Mouse (Mus musculus) mouse embryonic stem cell (cell line): ENCODE results near the gene Bckdha.

Experiments used
- in situ Hi-C, 2 experiments: fragments of 300-500 bp; cut with MboI; formaldehyde crosslinking; loops; 1 replicate in 1 of 2; 3 replicates in 1 of 2; pipeline ENCODE4 v1.14.3; 2019 to 2020; ENCODE audit warnings: low sequenced_read_pairs in 2 of 2, low pct_unique_long_range_greater_than_20kb in 1 of 2, mixed read lengths in 1 of 2; ENCODE audit not compliant: unreplicated experiment in 1 of 2

The Bckdha gene

GRCm38 (mm10) chr7:25684659-25685058, 25.9 kb upstream of the Bckdha start:
- in situ Hi-C loops = no loop called here

- in situ Hi-C loops = no loop called here
These were observed 24.8 kb upstream of the Bckdha start for GRCm38 (mm10) chr7:25683474-25684180.

- in situ Hi-C loops = no loop called here
These were observed 22.8 kb upstream of the Bckdha start for GRCm38 (mm10) chr7:25681341-25682231.

- in situ Hi-C loops = no loop called here
These were observed 21.9 kb upstream of the Bckdha start, which contains the start of gene B9d2 for GRCm38 (mm10) chr7:25680514-25681258. B9d2 (plus strand) TSS chr7:25680780.

GRCm38 (mm10) chr7:25679971-25680370, 21.2 kb upstream of the Bckdha start:
- in situ Hi-C loops = no loop called here

- in situ Hi-C loops = no loop called here
These were observed 18.2 kb upstream of the Bckdha start for GRCm38 (mm10) chr7:25677013-25677412.

GRCm38 (mm10) chr7:25676085-25676781, 17.5 kb upstream of the Bckdha start:
- in situ Hi-C loops = no loop called here

GRCm38 (mm10) chr7:25675405-25675804, 16.6 kb upstream of the Bckdha start:
- in situ Hi-C loops = no loop called here

GRCm38 (mm10) chr7:25674719-25675300, 16.0 kb upstream of the Bckdha start, which contains the start of gene Tmem91:
Tmem91 (minus strand) TSS chr7:25675166.
- in situ Hi-C loops = no loop called here

- in situ Hi-C loops = no loop called here
These were observed 15.5 kb upstream of the Bckdha start for GRCm38 (mm10) chr7:25674297-25674696.

GRCm38 (mm10) chr7:25672442-25672841, 13.7 kb upstream of the Bckdha start:
- in situ Hi-C loops = no loop called here

- in situ Hi-C loops = no loop called here
These were observed 12.9 kb upstream of the Bckdha start for GRCm38 (mm10) chr7:25671686-25672085.

- in situ Hi-C loops = no loop called here
These were observed 11.3 kb upstream of the Bckdha start for GRCm38 (mm10) chr7:25670096-25670495.

- in situ Hi-C loops = no loop called here
These were observed 10.8 kb upstream of the Bckdha start for GRCm38 (mm10) chr7:25669631-25670030.

- in situ Hi-C loops = no loop called here
These were observed 10.4 kb upstream of the Bckdha start for GRCm38 (mm10) chr7:25669158-25669557.

GRCm38 (mm10) chr7:25666381-25666780, 7.6 kb upstream of the Bckdha start:
- in situ Hi-C loops = no loop called here

- in situ Hi-C loops = no loop called here
These were observed 996 bp downstream of the Bckdha start for GRCm38 (mm10) chr7:25657785-25658184.
